Mouse (Mus musculus) C2C12 (cell line): Measurements from ENCODE around the gene Brd4.

Experiments
- CEBPB ChIP-seq: IDR thresholded peaks from one replicate; pipeline ENCODE4 v1.6.1; 2011; ENCODE audit warnings: low read depth, mild to moderate bottlenecking, control low read depth, moderate library complexity
- CTCF ChIP-seq: IDR thresholded peaks from one replicate; pipeline ENCODE4 v1.5.1; 2011; ENCODE audit not compliant: control insufficient read depth, insufficient read depth, insufficient read length
- FOSL1 ChIP-seq: IDR thresholded peaks from one replicate; pipeline ENCODE4 v1.8.0; 2011; ENCODE audit warnings: mild to moderate bottlenecking, low read length; ENCODE audit not compliant: poor library complexity, insufficient read depth, severe bottlenecking
- MAX ChIP-seq: IDR thresholded peaks from one replicate; pipeline ENCODE4 v1.6.1; 2011; ENCODE audit warnings: mild to moderate bottlenecking, control low read depth
- MYOD1 ChIP-seq: IDR thresholded peaks from one replicate; pipeline ENCODE4 v1.6.1; 2011; ENCODE audit warnings: low read depth; ENCODE audit not compliant: control insufficient read depth, insufficient read length
- MYOG ChIP-seq: IDR thresholded peaks from one replicate; pipeline ENCODE4 v1.6.1; 2011; ENCODE audit not compliant: control insufficient read depth, insufficient read length; ENCODE audit errors: extremely low read depth
- USF1 ChIP-seq: IDR thresholded peaks from one replicate; pipeline ENCODE4 v1.6.1; 2011; ENCODE audit warnings: low read depth, mild to moderate bottlenecking, control low read depth, moderate library complexity

DNA sequence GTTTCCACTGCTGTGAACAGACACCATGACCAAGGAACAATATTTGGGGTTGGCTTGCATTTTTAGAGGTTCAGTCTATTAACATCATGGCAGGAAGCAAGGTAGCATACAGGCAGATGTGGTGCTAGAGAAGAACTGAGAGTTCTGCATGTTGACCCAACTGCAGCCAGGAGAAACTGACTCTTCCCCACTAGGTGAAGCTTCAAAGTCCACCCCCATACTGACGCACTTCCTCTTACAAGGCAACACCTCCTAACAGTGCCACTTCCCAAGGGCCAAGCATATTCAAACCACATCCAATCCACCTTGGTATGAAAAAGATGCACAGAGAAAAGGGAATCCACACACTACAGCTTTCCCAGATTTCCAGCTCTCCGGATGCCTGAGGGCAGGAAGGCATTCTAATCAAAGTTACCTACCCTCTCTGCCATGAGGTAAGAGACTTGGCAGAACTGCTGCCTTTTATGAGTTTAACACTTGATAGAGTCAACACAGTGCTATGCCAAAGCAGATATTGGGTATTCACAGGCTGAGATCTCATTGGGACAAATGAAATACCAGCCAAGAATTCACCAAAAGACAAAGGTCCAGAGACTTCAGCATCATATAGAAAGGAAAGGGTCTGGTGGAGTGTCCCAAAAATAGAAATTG is 43.5 kb downstream of the Brd4 start:
- no peak for TF ChIP-seq CTCF
- TF ChIP-seq MAX: no peak
- TF ChIP-seq MYOD1: no peak
- no peak for TF ChIP-seq USF1
- no peak for TF ChIP-seq MYOG
- TF ChIP-seq CEBPB: no peak
- no peak for TF ChIP-seq FOSL1
